Mouse (Mus musculus) heart, embryonic 16.5 days (tissue): Measurements from ENCODE around the gene Map3k1. TPM values are rescaled to one million over a fixed set of nuclear protein-coding genes. Genes with fewer than 3 reads are reported as not detected.

ENCODE experiments used
- ATAC-seq: fragments of 200-750 bp; cut with Nextera tagmentation; replicated peaks from 2 replicates; pipeline ENCODE4 v1.8.0; 2017; ENCODE audit warnings: moderate number of reproducible peaks; ENCODE audit not compliant: insufficient read depth, low FRiP score; ENCODE audit errors: extremely low read depth
- H3K27ac ChIP-seq: fragments of 300-500 bp; sonication (generic); 2 replicates; pipeline ENCODE4 v1.5.1; 2014; ENCODE audit warnings: mild to moderate bottlenecking, low read length, control low read depth, moderate library complexity
- H3K27me3 ChIP-seq: fragments of 300-500 bp; sonication (generic); 2 replicates; pipeline ENCODE4 v1.6.1; 2014; ENCODE audit warnings: low read length, mixed read lengths; ENCODE audit not compliant: control insufficient read depth, insufficient read depth
- H3K36me3 ChIP-seq: fragments of 300-500 bp; sonication (generic); 2 replicates; pipeline ENCODE4 v1.6.1; 2014; ENCODE audit not compliant: control insufficient read depth, insufficient read depth
- H3K4me1 ChIP-seq: fragments of 300-500 bp; sonication (generic); 2 replicates; pipeline ENCODE4 v1.6.1; 2014; ENCODE audit warnings: low read length, mixed read lengths; ENCODE audit not compliant: control insufficient read depth, insufficient read depth
- H3K4me2 ChIP-seq: fragments of 300-500 bp; sonication (generic); 2 replicates; pipeline ENCODE4 v1.6.1; 2014; ENCODE audit warnings: low read depth, mild to moderate bottlenecking, control low read depth, low read length
- H3K4me3 ChIP-seq: fragments of 300-500 bp; sonication (generic); 2 replicates; pipeline ENCODE4 v1.5.1; 2014; ENCODE audit warnings: mild to moderate bottlenecking, control low read depth, low read length
- H3K9ac ChIP-seq: fragments of 300-500 bp; sonication (generic); 2 replicates; pipeline ENCODE4 v1.6.1; 2014; ENCODE audit warnings: low read length, control low read depth
- H3K9me3 ChIP-seq: fragments of 300-500 bp; sonication (generic); replicated peaks from 2 replicates; pipeline ENCODE4 v1.6.1; 2016; ENCODE audit warnings: low read length; ENCODE audit not compliant: control insufficient read depth
- WGBS: fragments of 180-500 bp; shearing (Covaris S2); extraction: QIAGEN DNeasy Blood & Tissue Kit; methylation state at CpG from one replicate; pipeline ENCODE4 v1.1.7; 2014; 5-methylcytosine and 5-hydroxymethylcytosine counted together
- polyA plus RNA-seq: library from polyadenylated mRNA; unstranded; fragments of >200 nt; fragmentation: Nextera tagmentation; extraction: Ambion mirVana; gene quantifications from 2 replicates; pipeline ENCODE4 v1.2.1, GENCODE M21; 2015

Map3k1 gene
- polyA plus RNA-seq, 1 experiment from 2014 or later = 12.9 TPM

GRCm38 (mm10) chr13:111834613-111835012 is 25.8 kb upstream of the Map3k1 start:
- ATAC-seq = no peak
- WGBS = 65% methylated on average over 11 of the region's 11 CpGs

GRCm38 (mm10) chr13:111829473-111829872 is 20.7 kb upstream of the Map3k1 start:
- Histone ChIP-seq H3K27ac (no peak overlapping the region), H3K9me3 (no peaks in the 10 kb centered on the region), H3K27me3 (no peaks in the 10 kb centered on the region), H3K9ac (no peak overlapping the region), H3K36me3 (no peaks in the 10 kb centered on the region), H3K4me2 (no peak overlapping the region), H3K4me1 (no peaks in the 10 kb centered on the region), H3K4me3 (no peak overlapping the region)
- WGBS = 45% methylated on average over 2 of the region's 2 CpGs
- no peak for ATAC-seq

More at GRCm38 (mm10) chr13:111834613-111835012, 25.8 kb upstream of the Map3k1 start:
- H3K4me3 ChIP-seq = no peak overlapping the region
- no peaks in the 10 kb centered on the region for H3K27me3 ChIP-seq
- no peaks in the 10 kb centered on the region for H3K9me3 ChIP-seq
- H3K36me3 ChIP-seq = no peaks in the 10 kb centered on the region
- H3K4me2 ChIP-seq = no peak overlapping the region
- no peak overlapping the region for H3K27ac ChIP-seq
- no peaks in the 10 kb centered on the region for H3K4me1 ChIP-seq
- no peak overlapping the region for H3K9ac ChIP-seq

GRCm38 (mm10) chr13:111827481-111827880 is 18.7 kb upstream of the Map3k1 start:
- WGBS = 80% methylated on average over 4 of the region's 4 CpGs
- H3K36me3 ChIP-seq = no peaks in the 10 kb centered on the region
- no peak for ATAC-seq

GRCm38 (mm10) chr13:111824178-111824577 is 15.4 kb upstream of the Map3k1 start:
- no peak overlapping the region for H3K9ac ChIP-seq
- H3K4me1 ChIP-seq = no peaks in the 10 kb centered on the region
- H3K4me3 ChIP-seq = no peak overlapping the region
- H3K27ac ChIP-seq = no peak overlapping the region
- H3K36me3 ChIP-seq = no peaks in the 10 kb centered on the region
- H3K9me3 ChIP-seq = no peaks in the 10 kb centered on the region
- ATAC-seq = no peak
- WGBS = 69% methylated on average over 4 of the region's 4 CpGs
- H3K27me3 ChIP-seq = no peaks in the 10 kb centered on the region
- no peak overlapping the region for H3K4me2 ChIP-seq

More at GRCm38 (mm10) chr13:111827481-111827880, 18.7 kb upstream of the Map3k1 start:
- no peaks in the 10 kb centered on the region for H3K4me1 ChIP-seq
- no peaks in the 10 kb centered on the region for H3K9me3 ChIP-seq
- no peak overlapping the region for H3K4me3 ChIP-seq
- H3K27me3 ChIP-seq = no peaks in the 10 kb centered on the region
- H3K9ac ChIP-seq = no peak overlapping the region
- no peak overlapping the region for H3K27ac ChIP-seq
- H3K4me2 ChIP-seq = no peak overlapping the region

GRCm38 (mm10) chr13:111821727-111822375 is 13.1 kb upstream of the Map3k1 start:
- no peak overlapping the region for H3K27ac ChIP-seq
- H3K4me1 ChIP-seq = no peaks in the 10 kb centered on the region
- 77% methylated on average over 7 of the region's 7 CpGs for WGBS

GRCm38 (mm10) chr13:111819618-111820385 is 11.0 kb upstream of the Map3k1 start:
- 73% methylated on average over 9 of the region's 9 CpGs for WGBS
- H3K9ac ChIP-seq = no peak overlapping the region

More at GRCm38 (mm10) chr13:111821727-111822375, 13.1 kb upstream of the Map3k1 start:
- Histone ChIP-seq H3K4me3 (no peak overlapping the region), H3K9ac (no peak overlapping the region), H3K9me3 (no peaks in the 10 kb centered on the region), H3K4me2 (no peak overlapping the region), H3K27me3 (no peaks in the 10 kb centered on the region), H3K36me3 (no peaks in the 10 kb centered on the region)
- ATAC-seq = no peak

GRCm38 (mm10) chr13:111819106-111819505 is 10.3 kb upstream of the Map3k1 start:
- no peaks in the 10 kb centered on the region for H3K27me3 ChIP-seq
- H3K9ac ChIP-seq = no peak overlapping the region
- 75% methylated on average over 4 of the region's 4 CpGs for WGBS
- H3K4me3 ChIP-seq = no peak overlapping the region
- no peaks in the 10 kb centered on the region; the same call in 1 of the 2 replicates for H3K9me3 ChIP-seq
- H3K36me3 ChIP-seq = no peaks in the 10 kb centered on the region
- no peak overlapping the region for H3K4me2 ChIP-seq
- no peak for ATAC-seq
- no peaks in the 10 kb centered on the region for H3K4me1 ChIP-seq
- no peak overlapping the region for H3K27ac ChIP-seq

More at GRCm38 (mm10) chr13:111819618-111820385, 11.0 kb upstream of the Map3k1 start:
- no peak for ATAC-seq
- no peaks in the 10 kb centered on the region for H3K4me1 ChIP-seq
- H3K27me3 ChIP-seq = no peaks in the 10 kb centered on the region
- no peak overlapping the region for H3K4me2 ChIP-seq
- no peaks in the 10 kb centered on the region for H3K36me3 ChIP-seq
- H3K27ac ChIP-seq = no peak overlapping the region
- no peak overlapping the region for H3K4me3 ChIP-seq
- H3K9me3 ChIP-seq = no peaks in the 10 kb centered on the region; the same call in 1 of the 2 replicates

GRCm38 (mm10) chr13:111818216-111818903 is 9.6 kb upstream of the Map3k1 start:
- 65% methylated on average over 15 of the region's 15 CpGs for WGBS
- H3K9me3 ChIP-seq = no peaks in the 10 kb centered on the region; the same call in 1 of the 2 replicates

More at GRCm38 (mm10) chr13:111818216-111818903, 9.6 kb upstream of the Map3k1 start:
- no peak overlapping the region for H3K27ac ChIP-seq
- no peak overlapping the region for H3K9ac ChIP-seq
- H3K4me3 ChIP-seq = no peak overlapping the region
- no peak overlapping the region for H3K4me2 ChIP-seq
- H3K27me3 ChIP-seq = no peaks in the 10 kb centered on the region
- H3K4me1 ChIP-seq = no peaks in the 10 kb centered on the region
- no peaks in the 10 kb centered on the region for H3K36me3 ChIP-seq
- ATAC-seq = no peak
